Mouse (Mus musculus) stomach, postnatal 0 days (tissue): ENCODE data around the gene Zfyve16. TPM values are rescaled to one million over a fixed set of nuclear protein-coding genes. Genes with fewer than 3 reads are reported as not detected.

ENCODE experiments used
- ATAC-seq: fragments of 200-750 bp; cut with Nextera tagmentation; 2 replicates; pipeline ENCODE4 v1.8.0; 2017; ENCODE audit not compliant: low FRiP score, low TSS enrichment
- DNase-seq: peaks from one replicate; pipeline ENCODE4 v3.0.0-alpha.2; 2016; ENCODE audit warnings: low spot score
- H3K27ac ChIP-seq: fragments of 300-500 bp; sonication (generic); replicated peaks from 2 replicates; pipeline ENCODE4 v1.5.1; 2014; ENCODE audit warnings: mild to moderate bottlenecking, control low read depth
- H3K27me3 ChIP-seq: fragments of 300-500 bp; sonication (generic); 2 replicates; pipeline ENCODE4 v1.6.1; 2014; ENCODE audit warnings: low read length; ENCODE audit not compliant: control insufficient read depth, insufficient read depth
- H3K36me3 ChIP-seq: fragments of 300-500 bp; sonication (generic); 2 replicates; pipeline ENCODE4 v1.6.1; 2014; ENCODE audit warnings: low read length, mixed read lengths; ENCODE audit not compliant: control insufficient read depth, insufficient read depth
- H3K4me1 ChIP-seq: fragments of 300-500 bp; sonication (generic); replicated peaks from 2 replicates; pipeline ENCODE4 v1.6.1; 2014; ENCODE audit warnings: antibody characterized with exemption; ENCODE audit not compliant: control insufficient read depth, insufficient read depth
- H3K4me2 ChIP-seq: fragments of 300-500 bp; sonication (generic); replicated peaks from 2 replicates; pipeline ENCODE4 v1.6.1; 2014; ENCODE audit warnings: low read depth, mild to moderate bottlenecking, control low read depth, moderate library complexity
- H3K4me3 ChIP-seq: fragments of 300-500 bp; sonication (generic); 2 replicates; pipeline ENCODE4 v1.5.1; 2014; ENCODE audit warnings: low read depth, low read length, control low read depth
- H3K9ac ChIP-seq: fragments of 300-500 bp; sonication (generic); 2 replicates; pipeline ENCODE4 v1.6.1; 2014; ENCODE audit warnings: mild to moderate bottlenecking, low read length, control low read depth, mixed read lengths
- H3K9me3 ChIP-seq: fragments of 300-500 bp; sonication (generic); 2 replicates; pipeline ENCODE4 v1.6.1; 2016; ENCODE audit warnings: low read length; ENCODE audit not compliant: control insufficient read depth
- CTCF ChIP-seq: IDR thresholded peaks from 2 replicates; pipeline ENCODE4 v1.5.1; 2016; ENCODE audit warnings: antibody characterized with exemption, low read depth, mild to moderate bottlenecking, moderate library complexity
- EP300 ChIP-seq: optimal IDR thresholded peaks from 2 replicates; pipeline ENCODE3; 2016; ENCODE audit warnings: antibody characterized with exemption
- WGBS: fragments of 180-500 bp; shearing (Covaris S2); extraction: QIAGEN DNeasy Blood & Tissue Kit; methylation state at CpG from one replicate; pipeline ENCODE4 v1.1.7; 2014; 5-methylcytosine and 5-hydroxymethylcytosine counted together
- polyA plus RNA-seq: library from polyadenylated mRNA; unstranded; fragments of >200 nt; fragmentation: Nextera tagmentation; extraction: Ambion mirVana; gene quantifications from 2 replicates; pipeline ENCODE4 v1.2.1, GENCODE M21; 2015

The Zfyve16 gene
- polyA plus RNA-seq, 1 experiment from 2014 or later: 4.2 TPM

DNA sequence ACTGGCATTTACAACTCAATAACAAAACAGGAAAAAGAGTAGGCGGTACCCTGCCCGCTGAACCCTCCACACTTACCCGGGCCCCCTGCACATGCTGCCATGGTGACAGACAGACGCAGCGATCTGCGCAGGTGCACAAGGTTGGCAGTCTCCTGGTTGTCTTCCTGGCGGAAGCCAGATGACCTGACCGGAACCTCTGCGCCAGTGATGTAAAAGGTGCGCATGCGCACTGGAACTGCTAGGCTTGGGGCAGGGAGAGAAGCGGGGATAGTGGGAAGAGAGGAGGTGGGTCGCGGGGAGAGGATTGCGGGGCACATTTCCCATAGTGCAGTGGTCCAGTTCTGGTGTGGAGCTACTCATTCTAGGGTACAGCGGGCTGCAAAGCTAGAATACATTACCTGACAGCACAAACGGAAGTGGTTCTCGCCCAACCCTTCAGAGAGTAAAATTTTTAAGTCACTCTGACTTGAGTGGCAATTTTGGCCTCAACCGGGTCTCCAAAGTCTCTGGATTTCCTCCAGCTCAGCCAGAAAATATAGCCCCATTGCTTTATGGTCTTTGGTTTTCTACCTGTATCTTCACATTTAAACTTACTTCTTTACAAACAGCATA is 46.7 kb downstream of the Zfyve16 start, which contains the start of gene Fam151b:
Fam151b (minus strand) TSS at position 164 of the 612 bp plus-strand sequence.
- TF ChIP-seq EP300: no peak
- no peak for TF ChIP-seq CTCF
- peak within 1 kb of the TSS; percentile 44 for H3K4me3 ChIP-seq
- 5% methylated on average over 19 of the region's 19 CpGs for WGBS
- no peaks in the 10 kb centered on the region for H3K4me1 ChIP-seq
- no peaks in the 10 kb centered on the region for H3K36me3 ChIP-seq
- DNase-seq (peak; percentile 91), ATAC-seq (peak; percentile 100)
- peak within 1 kb of the TSS; percentile 47; the same call in 1 of the 2 replicates for H3K9ac ChIP-seq
- 0 out of 2 replicates have a peak within 1 kb of the TSS, but pooled peaks have one; percentile 36 for H3K27ac ChIP-seq
- H3K9me3 ChIP-seq: no peaks in the 10 kb centered on the region
- H3K4me2 ChIP-seq: peak within 1 kb of the TSS; percentile 65
- no peaks in the 10 kb centered on the region for H3K27me3 ChIP-seq

- DNase-seq: peak; percentile 57
- Histone ChIP-seq H3K9me3 (no peaks in the 10 kb centered on the region), H3K27me3 (no peaks in the 10 kb centered on the region), H3K27ac (no peak overlapping the region), H3K9ac (no peak overlapping the region), H3K4me1 (no peaks in the 10 kb centered on the region), H3K4me3 (peak overlapping the region; percentile 44), H3K4me2 (peak overlapping the region; percentile 65), H3K36me3 (no peaks in the 10 kb centered on the region)
- peak; percentile 50; the same call in 1 of the 2 replicates for ATAC-seq
- TF ChIP-seq EP300: no peak
- TF ChIP-seq CTCF: peak; percentile 76
- 8% methylated on average over 3 of the region's 3 CpGs for WGBS
Observed at GRCm38 (mm10) chr13:92483348-92483747, 47.3 kb downstream of the Zfyve16 start.

- no peak overlapping the region for H3K27ac ChIP-seq
- ATAC-seq (no peak), DNase-seq (no peak)
- no peaks in the 10 kb centered on the region for H3K27me3 ChIP-seq
- no peak overlapping the region for H3K9ac ChIP-seq
- WGBS: 53% methylated on average over 2 of the region's 2 CpGs
- no peaks in the 10 kb centered on the region for H3K9me3 ChIP-seq
- H3K36me3 ChIP-seq: no peaks in the 10 kb centered on the region
- H3K4me3 ChIP-seq: no peak overlapping the region
- no peaks in the 10 kb centered on the region for H3K4me1 ChIP-seq
- no peak overlapping the region for H3K4me2 ChIP-seq
- no peak for TF ChIP-seq CTCF
Observed at GRCm38 (mm10) chr13:92470151-92470550, 60.5 kb downstream of the Zfyve16 start.

DNA sequence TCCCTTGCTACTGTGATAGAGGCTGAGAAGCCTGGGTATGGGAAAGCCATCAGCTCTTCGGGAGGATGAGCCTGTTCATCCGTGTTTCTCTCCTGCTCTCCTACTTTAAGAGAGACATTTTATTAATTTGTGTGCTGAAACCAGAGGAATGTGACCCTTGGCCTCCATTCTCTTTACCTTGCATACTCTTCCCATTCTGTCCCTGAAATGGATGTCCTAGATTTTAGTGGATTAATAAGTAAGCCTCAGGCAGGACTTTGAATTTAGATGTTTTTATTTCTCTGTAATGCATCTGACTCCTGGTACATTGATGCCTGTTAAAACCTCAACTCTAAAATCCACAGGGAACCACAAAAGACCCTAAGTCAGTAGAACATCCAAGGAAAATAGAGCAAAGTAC is 61.3 kb downstream of the Zfyve16 start:
- ATAC-seq: no peak
- H3K4me3 ChIP-seq: no peak overlapping the region
- H3K36me3 ChIP-seq: no peaks in the 10 kb centered on the region
- H3K9ac ChIP-seq: no peak overlapping the region
- no peaks in the 10 kb centered on the region for H3K27me3 ChIP-seq
- H3K4me2 ChIP-seq: no peak overlapping the region
- 50% methylated on average over 2 of the region's 2 CpGs for WGBS
- TF ChIP-seq EP300: no peak
- no peak for TF ChIP-seq CTCF
- DNase-seq: no peak
- H3K27ac ChIP-seq: no peak overlapping the region
- no peaks in the 10 kb centered on the region for H3K9me3 ChIP-seq
- H3K4me1 ChIP-seq: no peaks in the 10 kb centered on the region

GRCm38 (mm10) chr13:92467891-92468290 is 62.8 kb downstream of the Zfyve16 start:
- H3K9me3 ChIP-seq: no peaks in the 10 kb centered on the region
- H3K27ac ChIP-seq: no peak overlapping the region
- peak; percentile 18 for DNase-seq
- no peak overlapping the region for H3K4me2 ChIP-seq
- no peak overlapping the region for H3K9ac ChIP-seq
- no peak for ATAC-seq
- no peaks in the 10 kb centered on the region for H3K27me3 ChIP-seq
- H3K4me3 ChIP-seq: no peak overlapping the region
- TF ChIP-seq CTCF: peak; percentile 22; the same call in 1 of the 2 replicates
- no peak for TF ChIP-seq EP300
- 76% methylated on average over 9 of the region's 9 CpGs for WGBS
- no peaks in the 10 kb centered on the region for H3K4me1 ChIP-seq
- no peaks in the 10 kb centered on the region for H3K36me3 ChIP-seq

GRCm38 (mm10) chr13:92464698-92465097 is 66.0 kb downstream of the Zfyve16 start:
- H3K4me2 ChIP-seq: no peak overlapping the region
- 52% methylated on average over 3 of the region's 3 CpGs for whole genome bisulfite sequencing
- peak; percentile 53; the same call in 1 of the 2 replicates for ATAC-seq

More at GRCm38 (mm10) chr13:92464698-92465097, 66.0 kb downstream of the Zfyve16 start:
- DNase-seq: no peak
- TF ChIP-seq CTCF: no peak
- Histone ChIP-seq H3K9me3 (no peaks in the 10 kb centered on the region), H3K4me1 (no peaks in the 10 kb centered on the region), H3K9ac (no peak overlapping the region), H3K27ac (no peak overlapping the region), H3K36me3 (no peaks in the 10 kb centered on the region), H3K4me3 (no peak overlapping the region), H3K27me3 (no peaks in the 10 kb centered on the region)
